Comparison of ENCODE assay signal across 10 mouse cellular contexts in genomic region chr1:75289376-75289775, GRCm38 (mm10). TPM values are rescaled to one million over a fixed set of nuclear protein-coding genes. Genes with fewer than 3 reads are reported as not detected.
A peak's percentile ranks its signal among the peaks of the same experiment; 100 is the strongest.
DNase-seq lines count a peak whose midpoint lies in the region; ATAC-seq and TF ChIP-seq lines count a peak whose summit lies in the region.
"Had no signal": no experiment of that assay in that cellular context is flagged by ENCODE, and none has a peak within 500 bp of the region (broad histone marks: within the 10 kb centered on the region; RNA-seq: fewer than 3 reads in every experiment).

No protein-coding gene starts in this region.

- H3K27me3 ChIP-seq in midbrain, embryonic 10.5 days (ENCODE audit: low read depth, poor library complexity, severe bottlenecking), result no peaks in the 10 kb centered on the region
- no peaks in the 10 kb centered on the region for H3K27me3 ChIP-seq in thymus, adult 2 months (ENCODE audit: control insufficient read depth, insufficient read depth, low read length)
- H3K27me3 ChIP-seq: lung, embryonic 15.5 days had no signal

- no peak for ATAC-seq in CD4-positive, CD25-positive, alpha-beta regulatory T cell, adult 4 months

- H3K27ac ChIP-seq in midbrain, embryonic 10.5 days (replicated peaks), result peak overlapping the region; percentile 63
- H3K27ac ChIP-seq in thymus, adult 2 months (ENCODE audit: control insufficient read depth, insufficient read depth, low read length), result no peak overlapping the region
- H3K27ac ChIP-seq: lung, embryonic 15.5 days had no signal

- peak; percentile 30 to 48 for DNase-seq in cerebellum, postnatal 14 days
- DNase-seq in cerebellum, adult 9-10 months, result no peak
- DNase-seq in R1 (ENCODE audit: low read depth, low spot score), result peak; percentile 21
- DNase-seq in heart, adult 9 months (ENCODE audit: low spot score in 2 of 2), result peak; percentile 39 to 53
- DNase-seq in midbrain, embryonic 10.5 days (ENCODE audit: low spot score), result peak; percentile 83
- DNase-seq in thymus, adult 2 months, result no peak
- DNase-seq in spleen, postnatal 10 days (ENCODE audit: low spot score in 2 of 2), result no peak

- 4% methylated on average over 7 of the region's 7 CpGs for WGBS in midbrain, embryonic 10.5 days
- WGBS in thymus, adult 2 months, result 55% methylated on average over 7 of the region's 7 CpGs

- H3K36me3 ChIP-seq in midbrain, embryonic 10.5 days, result no peaks in the 10 kb centered on the region
- no peaks in the 10 kb centered on the region for H3K36me3 ChIP-seq in thymus, adult 2 months (ENCODE audit: control insufficient read depth, insufficient read depth, low read length)
- H3K36me3 ChIP-seq: lung, embryonic 15.5 days had no signal

- no peak for TF ChIP-seq CTCF in thymus, adult 2 months (IDR thresholded peaks at IDR 0.05; ENCODE audit: borderline replicate concordance, control insufficient read depth, extremely low read depth, insufficient read depth, low read length, poor library complexity)

- H3K4me3 ChIP-seq in midbrain, embryonic 10.5 days, result no peak overlapping the region
- H3K4me3 ChIP-seq in thymus, adult 2 months (ENCODE audit: control insufficient read depth, insufficient read depth, low read length), result no peak overlapping the region
- H3K4me3 ChIP-seq: lung, embryonic 15.5 days had no signal

- no peak for TF ChIP-seq POLR2A in thymus, adult 2 months (IDR thresholded peaks at IDR 0.05; ENCODE audit: control insufficient read depth, extremely low read depth, insufficient read depth, low read length, poor library complexity)

- no peaks in the 10 kb centered on the region for H3K9me3 ChIP-seq in midbrain, embryonic 10.5 days (replicated peaks)
- H3K9me3 ChIP-seq: lung, embryonic 15.5 days had no signal

- H3K4me1 ChIP-seq in midbrain, embryonic 10.5 days, result peaks cover 33% of the 10 kb centered on the region
- H3K4me1 ChIP-seq in thymus, adult 2 months (replicated peaks; ENCODE audit: control insufficient read depth, insufficient read depth, low read length), result no peaks in the 10 kb centered on the region

RNA-seq across cellular contexts. Expression of gene Resp18, which starts 11.2 kb away (rescaled TPM):
- polyA plus RNA-seq in midbrain, embryonic 10.5 days (2016; fragmentation: Nextera tagmentation; extraction: Ambion mirVana), result 7.2 and 16.2 TPM in 2 replicates
- polyA plus RNA-seq in CD4-positive, CD25-positive, alpha-beta regulatory T cell, adult 4 months (2017; shearing (Covaris generic)), result not detected
- polyA plus RNA-seq in thymus, adult 2 months (2012; rRNA removed), result 5.6 and 9.0 TPM in 2 replicates

RNA-seq across cellular contexts. Expression of gene Ptprn, which starts 25.1 kb away (rescaled TPM):
- 3.6 and 6.1 TPM in 2 replicates for polyA plus RNA-seq in midbrain, embryonic 10.5 days (2016; fragmentation: Nextera tagmentation; extraction: Ambion mirVana)
- polyA plus RNA-seq in CD4-positive, CD25-positive, alpha-beta regulatory T cell, adult 4 months (2017; shearing (Covaris generic)), result under 1 TPM; 0.22 to 0.61 TPM
- polyA plus RNA-seq in thymus, adult 2 months (2012; rRNA removed), result 2.6 and 3.0 TPM in 2 replicates

RNA-seq across cellular contexts. Expression of gene Dnpep, which starts 28.4 kb away (rescaled TPM):
- 157 and 176 TPM in 2 replicates for polyA plus RNA-seq in midbrain, embryonic 10.5 days (2016; fragmentation: Nextera tagmentation; extraction: Ambion mirVana)
- polyA plus RNA-seq in CD4-positive, CD25-positive, alpha-beta regulatory T cell, adult 4 months (2017; shearing (Covaris generic)), result 10 to 100 TPM; 56.0 to 90.5 TPM
- polyA plus RNA-seq in thymus, adult 2 months (2012; rRNA removed), result 112 and 132 TPM in 2 replicates

RNA-seq across cellular contexts. Expression of gene Dnajb2, which starts 53.2 kb away (rescaled TPM):
- polyA plus RNA-seq in midbrain, embryonic 10.5 days (2016; fragmentation: Nextera tagmentation; extraction: Ambion mirVana), result 27.5 and 27.9 TPM in 2 replicates
- 10 to 100 TPM in 1 of 2 experiments, 1 to 10 TPM in 1; 10.0 to 10.3 TPM for polyA plus RNA-seq in CD4-positive, CD25-positive, alpha-beta regulatory T cell, adult 4 months (2017; shearing (Covaris generic))
- polyA plus RNA-seq in thymus, adult 2 months (2012; rRNA removed), result 19.9 and 22.3 TPM in 2 replicates

RNA-seq across cellular contexts. Expression of gene A630095N17Rik, which starts 57.5 kb away (rescaled TPM):
- not detected in 2 replicates for polyA plus RNA-seq in midbrain, embryonic 10.5 days (2016; fragmentation: Nextera tagmentation; extraction: Ambion mirVana)
- polyA plus RNA-seq in CD4-positive, CD25-positive, alpha-beta regulatory T cell, adult 4 months (2017; shearing (Covaris generic)), result not detected
- not detected in 2 replicates for polyA plus RNA-seq in thymus, adult 2 months (2012; rRNA removed)
- polyA plus RNA-seq: heart, embryonic 14.5 days; lung, embryonic 15.5 days had no signal

Comparison
In these comparisons a context has a peak if more than half of its experiments do, and no peak if none do; other contexts are left out.
1. DNase-seq: peak in cerebellum, postnatal 14 days (2 of 2), R1 (single experiment), heart, adult 9 months (2 of 2) and midbrain, embryonic 10.5 days (single experiment); none in cerebellum, adult 9-10 months (single experiment), thymus, adult 2 months (single experiment) and spleen, postnatal 10 days (0 of 2).